Mouse (Mus musculus) cerebellum, adult 9-11 months (tissue): Measurements from ENCODE around the gene Lyrm4.

Experiments used
- DNase-seq: peaks from one replicate; pipeline ENCODE4 v3.0.0; 2022

Gene Lyrm4

GRCm38 (mm10) chr13:36096684-36097383 is 20.5 kb downstream of the Lyrm4 start:
- no peak for DNase-seq

- DNase-seq: no peak
Observed at GRCm38 (mm10) chr13:36088168-36088567, 29.2 kb downstream of the Lyrm4 start.

DNA sequence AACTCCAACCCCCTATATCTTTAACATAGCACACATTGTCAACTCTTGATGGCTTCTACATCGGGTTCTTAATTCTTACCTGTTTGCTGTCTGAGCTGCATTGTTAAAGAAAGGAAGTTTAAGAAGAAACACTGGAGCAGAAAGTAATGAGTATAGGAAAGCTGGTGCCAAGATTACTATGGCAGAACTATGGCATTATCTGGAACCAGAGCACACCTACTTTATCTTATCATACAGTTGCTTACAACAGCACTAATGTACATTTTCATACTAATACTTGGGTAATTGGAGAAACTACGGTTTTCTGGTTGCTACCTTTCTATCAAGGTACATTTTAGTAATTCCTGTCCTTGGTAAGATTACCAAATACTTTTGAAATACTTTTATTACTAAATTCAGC is 29.9 kb downstream of the Lyrm4 start:
- no peak for DNase-seq

DNA sequence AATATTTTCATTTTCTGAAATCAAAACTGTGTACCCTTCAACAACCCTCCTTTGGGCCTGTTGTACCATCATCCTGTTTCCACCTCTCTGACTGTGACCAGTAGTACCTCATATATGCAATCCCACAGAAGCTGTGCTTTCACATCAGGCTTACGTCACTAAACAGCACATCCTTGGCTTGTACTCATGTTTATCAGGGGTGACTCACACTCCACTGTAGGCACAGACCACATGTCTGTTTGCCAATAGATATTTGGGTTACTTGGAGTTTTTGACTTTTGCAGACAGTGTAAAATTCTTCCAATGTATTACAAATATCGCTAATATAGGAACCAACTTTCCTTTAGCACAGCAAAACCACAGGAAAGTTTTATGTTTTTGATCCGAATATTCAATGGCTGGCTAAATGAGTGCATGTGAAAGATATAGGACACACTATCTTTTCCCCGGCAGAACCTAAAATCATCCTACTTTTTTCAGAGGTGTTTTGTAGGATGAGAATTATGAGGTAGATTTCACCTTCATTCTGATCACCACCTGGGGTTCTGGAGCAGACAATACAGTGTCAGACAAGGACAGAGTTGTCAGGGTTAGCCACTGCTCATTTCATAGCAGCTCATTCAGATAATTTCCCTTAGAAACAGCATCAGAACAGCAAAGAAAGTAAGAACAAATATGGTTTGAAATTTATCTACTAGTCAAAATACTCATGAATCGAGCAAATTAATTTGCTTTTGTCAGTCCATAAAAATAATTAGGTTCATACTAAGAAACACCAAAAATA is 30.5 kb downstream of the Lyrm4 start:
- no peak for DNase-seq

GRCm38 (mm10) chr13:36085971-36086370 is 31.4 kb downstream of the Lyrm4 start:
- DNase-seq: no peak

DNA sequence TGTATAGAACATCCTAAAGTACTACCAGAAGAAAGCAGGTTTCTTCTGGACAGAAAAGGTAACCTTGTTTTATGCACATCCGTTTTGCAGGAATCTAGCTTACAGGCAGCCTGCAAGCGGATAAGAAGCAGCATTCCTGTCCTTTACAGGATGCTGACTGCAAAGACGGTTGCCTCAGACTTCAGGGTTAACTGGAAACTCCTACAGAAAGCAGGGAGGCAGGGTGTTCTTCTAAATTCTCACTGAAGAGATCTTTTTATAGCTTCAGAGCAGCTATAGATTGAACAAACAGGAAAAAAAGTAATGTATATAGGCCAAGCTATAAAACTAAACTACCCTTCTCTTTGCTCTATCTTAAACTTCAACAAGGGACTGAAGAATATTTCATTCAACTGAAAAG is 32.6 kb downstream of the Lyrm4 start:
- no peak for DNase-seq

DNA sequence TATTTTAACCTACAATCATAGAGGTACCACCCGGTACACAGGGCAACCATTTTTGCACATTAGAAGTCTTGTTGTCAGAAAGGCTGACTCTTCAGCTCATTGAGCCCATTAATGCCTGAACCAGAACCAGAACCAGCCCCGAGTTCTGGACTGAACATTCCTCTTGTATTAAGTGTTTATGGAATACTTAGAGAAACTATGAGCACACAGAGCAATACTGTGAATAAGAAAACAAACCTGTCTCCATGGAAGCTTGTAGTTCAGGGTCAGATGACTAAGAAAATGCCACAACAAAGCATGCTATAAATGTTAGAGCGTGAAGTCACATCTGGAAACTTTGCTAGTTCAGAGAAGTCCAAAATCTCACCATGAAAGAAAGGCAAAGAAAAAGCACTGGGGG is 35.7 kb downstream of the Lyrm4 start:
- no peak for DNase-seq

GRCm38 (mm10) chr13:36074484-36074883 is 42.8 kb downstream of the Lyrm4 start:
- no peak for DNase-seq

DNA sequence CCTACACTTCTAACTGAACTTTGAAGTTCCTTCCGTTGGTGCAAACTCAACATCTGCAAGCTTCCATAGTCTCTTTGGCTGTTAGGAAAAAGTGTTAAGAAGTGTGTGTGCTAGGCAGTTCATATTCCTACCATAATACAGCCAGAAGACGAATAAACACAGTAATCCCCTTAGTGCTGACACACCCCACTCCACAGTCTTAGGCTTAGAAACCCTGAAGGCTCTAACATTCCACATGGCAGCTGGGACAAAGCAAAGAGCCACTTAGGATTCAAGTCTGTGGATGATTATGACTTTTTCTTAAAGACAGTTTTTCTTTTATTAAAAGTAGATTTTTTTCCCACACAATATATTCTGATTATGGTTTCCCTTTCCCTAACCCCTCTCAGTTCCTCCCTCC is 50.6 kb downstream of the Lyrm4 start:
- DNase-seq: no peak

- no peak for DNase-seq
Observed at GRCm38 (mm10) chr13:36057489-36057888, 59.8 kb downstream of the Lyrm4 start.

GRCm38 (mm10) chr13:36056925-36057324 is 60.4 kb downstream of the Lyrm4 start:
- no peak for DNase-seq

DNA sequence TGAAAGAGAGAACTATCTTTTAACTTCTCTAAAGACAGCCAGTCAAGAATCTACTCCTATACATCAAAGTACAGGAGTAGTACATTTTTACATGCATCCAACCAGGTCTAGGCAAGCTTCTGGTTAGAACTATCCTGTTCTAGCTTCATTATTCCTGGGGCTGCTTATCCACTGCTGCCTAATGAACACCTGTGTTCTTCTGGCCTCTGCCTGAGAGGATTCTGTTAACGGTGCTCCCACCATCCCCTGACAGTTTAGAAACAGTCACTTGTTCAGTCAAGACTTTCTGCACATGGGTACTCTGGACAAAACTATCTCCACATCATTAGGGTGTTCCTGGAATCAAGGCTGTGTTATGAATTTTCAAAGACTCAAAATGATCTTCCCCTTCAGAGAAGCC is 60.8 kb downstream of the Lyrm4 start:
- DNase-seq: no peak

GRCm38 (mm10) chr13:36035528-36035927 is 81.8 kb downstream of the Lyrm4 start:
- no peak for DNase-seq

DNA sequence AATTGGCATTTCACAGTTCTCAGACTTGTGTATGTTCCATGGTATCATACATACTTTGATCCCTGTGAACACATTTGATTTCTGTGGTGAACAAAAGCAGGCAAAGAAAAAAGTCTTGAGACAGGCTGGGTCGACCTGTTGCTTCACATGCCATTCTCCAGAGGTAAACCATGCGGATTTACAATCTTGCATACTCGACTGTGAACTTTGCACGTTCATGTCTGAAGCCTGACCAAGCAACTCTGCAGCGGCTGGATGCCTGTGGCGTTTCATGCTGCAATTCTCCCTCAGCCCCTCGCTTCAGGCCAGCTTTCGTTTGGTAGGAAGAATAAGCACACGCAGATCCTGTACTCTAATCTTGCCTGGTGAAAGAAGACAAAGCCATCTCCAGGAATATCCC is 85.4 kb downstream of the Lyrm4 start:
- no peak for DNase-seq

DNA sequence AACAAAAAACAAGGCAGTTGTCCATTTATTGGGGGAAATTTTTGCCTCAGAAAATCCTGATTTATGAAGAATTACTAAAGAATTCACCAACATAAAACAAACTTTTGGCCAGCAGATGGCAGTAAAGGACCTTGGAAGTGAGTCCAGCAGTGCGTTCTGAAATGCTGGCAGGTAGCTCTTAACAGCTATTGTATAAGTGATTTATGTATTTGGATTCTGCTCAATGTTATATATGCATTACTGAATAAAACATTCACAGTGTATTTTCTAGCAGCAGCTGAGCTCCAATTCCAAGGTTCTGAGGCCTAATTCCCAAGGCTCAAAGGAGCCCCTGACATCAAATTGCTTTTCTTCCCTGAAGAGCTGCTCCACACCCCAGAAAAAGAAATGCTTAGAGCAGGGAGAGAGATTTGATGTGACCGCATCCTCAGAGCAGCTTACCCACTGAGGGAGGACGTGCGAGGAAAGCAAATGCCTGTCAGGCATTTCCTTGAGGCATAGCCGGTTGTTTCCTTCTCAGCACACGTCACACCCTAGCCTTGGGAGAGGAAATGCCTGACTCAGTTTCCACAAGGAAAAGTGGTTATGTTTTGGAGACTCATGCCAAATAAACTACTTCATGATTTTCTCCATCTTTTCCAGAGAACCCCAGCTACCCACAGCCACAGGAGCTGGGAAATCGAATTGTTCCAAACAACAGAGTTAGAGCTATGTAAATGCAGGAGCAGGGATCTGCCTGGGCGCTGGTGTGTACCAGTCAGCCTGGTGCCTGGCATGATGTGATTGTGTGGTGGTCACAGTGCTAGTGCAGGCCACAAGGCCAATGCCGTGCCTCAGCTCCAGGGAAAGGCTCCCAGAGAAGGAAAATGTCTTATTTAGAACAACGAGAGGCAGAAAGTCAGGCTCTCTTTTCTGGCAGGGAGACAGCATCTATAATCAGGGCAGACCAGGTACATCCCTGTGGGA is 97.7 kb downstream of the Lyrm4 start:
- peak; percentile 50 for DNase-seq

DNA sequence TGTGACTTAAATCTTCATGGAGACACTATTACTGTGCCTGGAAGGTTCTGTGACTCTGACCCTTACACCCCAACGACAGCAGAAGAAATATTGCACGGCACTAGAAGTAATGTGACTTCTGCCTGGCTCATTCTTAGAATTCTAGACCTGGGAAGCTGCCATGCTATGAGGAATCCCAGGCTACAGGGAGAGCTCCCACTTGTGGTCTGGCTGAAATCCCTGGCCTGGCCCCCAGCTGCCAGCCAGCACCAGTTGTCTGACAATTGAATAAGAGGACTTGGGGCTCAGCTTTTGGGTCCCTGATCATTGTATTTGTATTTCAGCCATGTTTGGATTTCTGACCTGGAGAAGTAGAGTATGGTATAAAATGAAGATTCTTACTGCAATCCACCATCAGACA is 99.3 kb downstream of the Lyrm4 start:
- no peak for DNase-seq

DNA sequence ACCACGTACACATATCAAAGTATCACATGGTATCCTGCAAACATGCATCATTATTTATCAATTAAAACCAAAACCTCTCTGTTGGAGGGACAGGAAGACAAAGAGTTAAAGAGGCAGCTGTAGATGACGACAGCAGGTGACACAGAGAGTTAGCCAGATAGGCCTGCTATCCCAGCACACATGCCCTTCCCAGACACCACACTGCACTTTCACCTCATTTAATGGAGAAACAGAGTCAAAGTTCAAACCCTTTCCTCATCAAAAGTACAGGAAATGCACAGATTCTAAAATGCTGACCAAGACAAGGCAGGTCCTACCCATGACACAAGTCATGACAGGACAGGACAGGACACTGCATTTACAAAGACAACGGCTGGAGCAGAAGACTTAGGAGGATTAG is 101.7 kb downstream of the Lyrm4 start:
- DNase-seq: no peak

- no peak for DNase-seq
Observed at GRCm38 (mm10) chr13:36009981-36010380, 107.3 kb downstream of the Lyrm4 start.

DNA sequence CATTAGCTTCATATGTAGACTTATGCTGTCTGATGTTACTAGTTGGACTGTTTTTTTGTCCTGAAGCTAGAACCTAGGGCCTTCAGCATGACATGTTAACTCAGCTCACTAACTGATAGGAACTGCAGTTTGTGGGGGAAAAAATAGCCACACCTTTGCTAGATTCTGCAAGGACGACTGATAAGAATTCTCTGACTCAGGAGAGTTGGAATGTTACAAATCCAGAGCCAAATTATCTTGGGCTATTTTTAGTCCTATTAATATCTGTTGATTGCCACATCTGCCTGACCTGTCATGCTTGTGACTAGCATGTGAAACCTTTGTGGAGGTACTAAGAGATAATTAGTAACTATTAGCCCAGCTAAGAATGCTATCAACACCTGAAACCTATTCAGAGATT is 116.5 kb downstream of the Lyrm4 start:
- no peak for DNase-seq

- no peak for DNase-seq
Observed at GRCm38 (mm10) chr13:35997606-35998005, 119.7 kb downstream of the Lyrm4 start.

- DNase-seq: no peak
Observed at GRCm38 (mm10) chr13:35995696-35996426, 121.5 kb downstream of the Lyrm4 start.

DNA sequence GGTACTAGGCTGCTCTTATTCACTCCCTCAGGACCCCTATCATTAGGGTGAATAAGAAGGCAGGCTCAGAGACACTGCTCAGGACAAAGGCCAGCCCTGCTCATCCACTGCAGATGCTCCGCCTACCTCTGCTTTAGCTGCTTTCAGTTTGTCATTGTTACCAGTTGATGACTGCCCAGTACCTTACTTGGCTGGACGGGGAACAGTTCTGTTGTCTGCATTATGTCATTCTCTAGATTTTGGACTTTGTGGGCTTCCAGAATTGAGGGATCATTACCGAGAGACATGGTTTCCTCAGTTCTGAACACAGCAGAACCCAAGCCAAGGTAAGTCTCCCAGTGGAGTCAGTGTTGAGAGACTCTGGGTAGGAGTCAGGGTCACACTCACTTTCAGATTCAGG is 122.1 kb downstream of the Lyrm4 start:
- DNase-seq: no peak

DNA sequence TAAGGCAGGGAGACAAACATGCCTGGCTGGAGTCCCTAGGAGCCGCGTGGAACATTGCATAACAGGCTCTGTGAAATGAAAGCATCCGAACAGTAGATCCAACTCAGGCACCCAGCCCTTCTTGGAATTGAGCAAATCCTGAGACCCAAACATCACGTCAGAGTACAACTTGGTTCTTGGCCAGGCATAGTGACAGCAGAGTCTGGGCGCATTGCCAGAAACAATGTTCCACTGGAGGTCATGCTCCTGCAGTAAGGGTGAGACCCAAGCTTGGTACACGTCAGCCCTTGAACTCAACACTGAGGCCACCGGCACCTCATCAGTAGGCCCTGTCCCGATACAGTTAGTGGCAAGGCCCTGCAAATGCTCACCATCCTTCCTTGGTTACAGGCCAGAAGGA is 123.3 kb downstream of the Lyrm4 start:
- DNase-seq: peak; percentile 34
